8 mouse cellular contexts compared by ENCODE assay signal in the genomic region with DNA sequence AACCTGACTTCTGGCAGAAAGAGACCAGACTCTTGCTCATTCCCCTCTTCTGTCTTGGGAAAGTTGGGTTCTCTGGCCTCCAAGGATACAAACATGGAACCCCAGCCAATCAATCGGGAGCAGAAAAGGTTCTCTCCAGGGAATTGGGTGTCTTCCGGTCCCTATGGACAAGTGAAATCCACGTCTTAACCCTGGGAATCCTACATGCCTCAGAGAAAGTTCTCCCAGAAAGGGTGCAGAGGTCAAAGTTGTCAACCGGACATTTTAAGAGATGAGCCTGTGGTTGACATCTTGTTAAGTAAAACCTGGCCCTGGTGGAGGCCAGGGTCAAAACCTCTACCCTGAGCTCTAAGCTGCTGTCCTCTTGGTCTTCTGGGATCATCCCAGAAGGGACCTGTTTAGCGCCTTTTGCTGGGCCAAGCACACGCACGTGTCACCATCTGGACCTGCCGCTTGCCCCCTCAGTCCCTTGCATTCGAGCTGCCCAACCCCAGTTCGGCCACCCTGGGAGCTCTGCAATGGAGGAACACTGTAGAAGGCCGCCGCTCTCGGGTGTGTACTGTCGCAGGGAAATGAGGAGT. TPM values are rescaled to one million over a fixed set of nuclear protein-coding genes. Genes with fewer than 3 reads are reported as not detected.
DNase-seq lines count a peak whose midpoint lies in the region; ATAC-seq lines count a peak whose summit lies in the region.

No protein-coding gene starts in this region.

- H3K4me1 ChIP-seq in brown adipose tissue, adult 24 weeks (ENCODE audit: control insufficient read depth, insufficient read depth, insufficient read length, low read length): peaks cover 2% of the 10 kb centered on the region; the same call in 1 of the 2 replicates
- H3K4me1 ChIP-seq in hindbrain, embryonic 16.5 days (ENCODE audit: control insufficient read depth, insufficient read depth, low read depth, low read length): peaks cover 15% of the 10 kb centered on the region
- peaks cover 19% of the 10 kb centered on the region for H3K4me1 ChIP-seq in midbrain, embryonic 16.5 days (ENCODE audit: control insufficient read depth, insufficient read depth, low read length)

- H3K36me3 ChIP-seq in hindbrain, embryonic 16.5 days (ENCODE audit: control insufficient read depth, insufficient read depth, low read length): no peaks in the 10 kb centered on the region
- no peaks in the 10 kb centered on the region for H3K36me3 ChIP-seq in midbrain, embryonic 16.5 days (ENCODE audit: control insufficient read depth, insufficient read depth, low read length)

- no peaks in the 10 kb centered on the region for H3K9me3 ChIP-seq in hindbrain, embryonic 16.5 days (ENCODE audit: control insufficient read depth, low read length)
- no peaks in the 10 kb centered on the region for H3K9me3 ChIP-seq in midbrain, embryonic 16.5 days (replicated peaks; ENCODE audit: control insufficient read depth, low read length, poor library complexity, severe bottlenecking)

- no peak overlapping the region for H3K27ac ChIP-seq in brown adipose tissue, adult 24 weeks (replicated peaks; ENCODE audit: low read depth, low read length)
- no peak overlapping the region for H3K27ac ChIP-seq in hindbrain, embryonic 16.5 days (ENCODE audit: low read depth, low read length)
- no peak overlapping the region for H3K27ac ChIP-seq in midbrain, embryonic 16.5 days (ENCODE audit: low read length)

- WGBS in hindbrain, embryonic 16.5 days: 18% methylated on average over 13 of the region's 14 CpGs
- WGBS in midbrain, embryonic 16.5 days: 17% methylated on average over 14 of the region's 14 CpGs

- no peak for DNase-seq in frontal cortex, postnatal 25 days (ENCODE audit: low spot score in 2 of 2)
- DNase-seq in cerebellum, postnatal 14 days: no peak
- DNase-seq in urinary bladder, adult 18-20 months (ENCODE audit: low spot score in 2 of 2): no peak
- no peak for DNase-seq in gastrocnemius, postnatal 25 days

- peak overlapping the region; percentile 83 for H3K9ac ChIP-seq in hindbrain, embryonic 16.5 days (ENCODE audit: low read depth, low read length)
- peak overlapping the region; percentile 81 for H3K9ac ChIP-seq in midbrain, embryonic 16.5 days (ENCODE audit: low read depth, low read length)

- H3K4me3 ChIP-seq in brown adipose tissue, adult 24 weeks (ENCODE audit: insufficient read depth, low read depth, low read length): peak overlapping the region; percentile 55
- H3K4me3 ChIP-seq in hindbrain, embryonic 16.5 days (ENCODE audit: low read length): peak overlapping the region; percentile 83
- H3K4me3 ChIP-seq in midbrain, embryonic 16.5 days (ENCODE audit: low read depth, low read length): peak overlapping the region; percentile 77

- H3K27me3 ChIP-seq in hindbrain, embryonic 16.5 days (replicated peaks; ENCODE audit: control insufficient read depth, insufficient read depth, low read length): peaks cover 9% of the 10 kb centered on the region
- H3K27me3 ChIP-seq in midbrain, embryonic 16.5 days (ENCODE audit: control insufficient read depth, insufficient read depth, low read depth, low read length): peaks cover 10% of the 10 kb centered on the region

- ATAC-seq in frontal cortex, adult (ENCODE audit: low TSS enrichment): 0 out of 2 replicates have a peak, but pooled peaks have one; percentile 1
- ATAC-seq in hindbrain, embryonic 16.5 days: peak; percentile 14
- ATAC-seq in midbrain, embryonic 16.5 days: no peak

- peak overlapping the region; percentile 83 for H3K4me2 ChIP-seq in hindbrain, embryonic 16.5 days (ENCODE audit: low read length)
- peak overlapping the region; percentile 99 for H3K4me2 ChIP-seq in midbrain, embryonic 16.5 days (ENCODE audit: low read length)

RNA-seq across cellular contexts. Expression of a gene that starts 1.9 kb away (rescaled TPM):
- 4.1 and 4.6 TPM in 2 replicates for polyA plus RNA-seq in brown adipose tissue, adult 24 weeks (2012; ENCODE audit: insufficient read depth, insufficient read length, missing spikeins)
- polyA plus RNA-seq in hindbrain, embryonic 16.5 days (2015; fragmentation: Nextera tagmentation; extraction: Ambion mirVana): 27.4 and 33.7 TPM in 2 replicates
- 19.3 and 22.8 TPM in 2 replicates for polyA plus RNA-seq in midbrain, embryonic 16.5 days (2015; fragmentation: Nextera tagmentation; extraction: Ambion mirVana)
- 10 to 100 TPM; 64.0 to 78.8 TPM for total RNA-seq in gastrocnemius, postnatal 25 days (2021)
